Mouse (Mus musculus) embryonic facial prominence, embryonic 11.5 days (tissue): Measurements from ENCODE around the gene Ccr1. TPM values are rescaled to one million over a fixed set of nuclear protein-coding genes. Genes with fewer than 3 reads are reported as not detected.

Experiments
- ATAC-seq: fragments of 200-750 bp; cut with Nextera tagmentation; replicated peaks from 2 replicates; pipeline ENCODE4 v1.8.0; 2017; ENCODE audit warnings: low read depth; ENCODE audit not compliant: insufficient number of reproducible peaks, low FRiP score, low TSS enrichment
- DNase-seq: peaks from one replicate; pipeline ENCODE4 v3.0.0-alpha.2; 2015; ENCODE audit warnings: low spot score
- H3K27ac ChIP-seq: fragments of 300-500 bp; sonication (generic); replicated peaks from 2 replicates; pipeline ENCODE4 v1.5.1; 2014; ENCODE audit warnings: mild to moderate bottlenecking, low read depth, low read length, control low read depth
- H3K27me3 ChIP-seq: fragments of 300-500 bp; sonication (generic); 2 replicates; pipeline ENCODE4 v1.6.1; 2014; ENCODE audit warnings: mild to moderate bottlenecking, low read length, moderate library complexity, mixed read lengths; ENCODE audit not compliant: control insufficient read depth, insufficient read depth
- H3K36me3 ChIP-seq: fragments of 300-500 bp; sonication (generic); replicated peaks from 2 replicates; pipeline ENCODE4 v1.6.1; 2014; ENCODE audit warnings: low read depth, mild to moderate bottlenecking, low read length, moderate library complexity, mixed read lengths; ENCODE audit not compliant: control insufficient read depth, insufficient read depth
- H3K4me1 ChIP-seq: fragments of 300-500 bp; sonication (generic); 2 replicates; pipeline ENCODE4 v1.6.1; 2014; ENCODE audit warnings: low read length, mixed read lengths; ENCODE audit not compliant: control insufficient read depth, insufficient read depth
- H3K4me2 ChIP-seq: fragments of 300-500 bp; sonication (generic); 2 replicates; pipeline ENCODE4 v1.6.1; 2014; ENCODE audit warnings: low read depth, mild to moderate bottlenecking, control low read depth, low read length, moderate library complexity
- H3K4me3 ChIP-seq: fragments of 300-500 bp; sonication (generic); 2 replicates; pipeline ENCODE4 v1.5.1; 2014; ENCODE audit warnings: low read depth, low read length, control low read depth
- H3K9ac ChIP-seq: fragments of 300-500 bp; sonication (generic); replicated peaks from 2 replicates; pipeline ENCODE4 v1.6.1; 2014; ENCODE audit warnings: mild to moderate bottlenecking, control low read depth, low read length
- H3K9me3 ChIP-seq: fragments of 300-500 bp; sonication (generic); replicated peaks from 2 replicates; pipeline ENCODE4 v1.6.1; 2016; ENCODE audit warnings: mild to moderate bottlenecking, low read length, inconsistent platforms, mixed read lengths; ENCODE audit not compliant: control insufficient read depth
- WGBS: fragments of 180-500 bp; shearing (Covaris S2); extraction: QIAGEN DNeasy Blood & Tissue Kit; methylation state at CpG from one replicate; pipeline ENCODE4 v1.1.7; 2014; 5-methylcytosine and 5-hydroxymethylcytosine counted together
- polyA plus RNA-seq: library from polyadenylated mRNA; unstranded; fragments of >200 nt; fragmentation: Nextera tagmentation; extraction: Ambion mirVana; gene quantifications from 2 replicates; pipeline ENCODE4 v1.2.1, GENCODE M21; 2014

Gene Ccr1
- polyA plus RNA-seq, 1 experiment from 2014 or later: 0.98 TPM

DNA sequence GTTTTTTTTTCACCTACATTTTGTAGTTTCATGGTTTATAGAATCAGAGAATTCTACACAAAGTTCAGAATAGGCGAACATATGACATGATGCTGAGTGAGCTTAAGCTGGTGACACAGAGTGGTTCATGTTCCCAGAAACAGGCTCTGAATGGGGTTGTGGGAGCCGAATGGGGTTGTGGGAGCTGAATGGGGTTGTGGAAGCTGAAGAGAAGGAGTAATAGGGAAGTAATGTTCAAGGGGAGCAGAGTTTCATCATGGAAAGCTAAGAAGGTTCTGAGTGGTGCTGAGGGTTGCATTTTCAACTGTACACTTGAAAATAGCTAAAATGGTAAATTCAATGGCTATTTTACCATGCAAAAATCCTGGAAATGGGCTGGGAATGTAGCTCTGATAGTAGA lies 19.1 kb downstream of the Ccr1 start:
- H3K9me3 ChIP-seq: no peaks in the 10 kb centered on the region
- no peak overlapping the region for H3K27ac ChIP-seq
- ATAC-seq (no peak), DNase-seq (no peak)
- 84% methylated on average over 2 of the region's 2 CpGs for WGBS
- no peak overlapping the region for H3K9ac ChIP-seq
- no peak overlapping the region for H3K4me2 ChIP-seq
- H3K27me3 ChIP-seq: no peaks in the 10 kb centered on the region
- H3K36me3 ChIP-seq: no peaks in the 10 kb centered on the region
- H3K4me1 ChIP-seq: no peaks in the 10 kb centered on the region
- no peak overlapping the region for H3K4me3 ChIP-seq

DNA sequence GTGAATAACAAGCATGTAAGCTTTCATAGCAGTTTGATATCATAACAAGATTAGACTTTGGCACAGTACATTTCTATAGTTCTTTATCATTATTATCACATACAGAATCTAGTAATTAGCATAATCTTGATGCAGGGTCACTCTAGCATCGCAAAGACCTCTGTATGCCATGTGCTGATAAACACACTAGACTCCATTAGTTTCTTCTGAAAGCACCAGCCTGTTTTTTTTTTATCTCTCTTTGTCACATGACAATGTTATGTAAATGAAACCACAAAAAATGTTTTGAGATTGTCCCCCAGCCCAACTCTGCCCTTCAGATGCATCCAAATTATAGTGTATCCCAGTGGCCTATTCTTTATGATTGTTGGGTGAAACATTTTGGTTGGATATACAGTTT lies 20.7 kb downstream of the Ccr1 start:
- Histone ChIP-seq H3K4me3 (no peak overlapping the region), H3K9me3 (no peaks in the 10 kb centered on the region), H3K27me3 (no peaks in the 10 kb centered on the region), H3K4me1 (no peaks in the 10 kb centered on the region), H3K9ac (no peak overlapping the region), H3K36me3 (no peaks in the 10 kb centered on the region), H3K27ac (no peak overlapping the region), H3K4me2 (no peak overlapping the region)
- ATAC-seq (no peak), DNase-seq (no peak)
- 83% methylated on average over 1 of the region's 1 CpGs for WGBS

DNA sequence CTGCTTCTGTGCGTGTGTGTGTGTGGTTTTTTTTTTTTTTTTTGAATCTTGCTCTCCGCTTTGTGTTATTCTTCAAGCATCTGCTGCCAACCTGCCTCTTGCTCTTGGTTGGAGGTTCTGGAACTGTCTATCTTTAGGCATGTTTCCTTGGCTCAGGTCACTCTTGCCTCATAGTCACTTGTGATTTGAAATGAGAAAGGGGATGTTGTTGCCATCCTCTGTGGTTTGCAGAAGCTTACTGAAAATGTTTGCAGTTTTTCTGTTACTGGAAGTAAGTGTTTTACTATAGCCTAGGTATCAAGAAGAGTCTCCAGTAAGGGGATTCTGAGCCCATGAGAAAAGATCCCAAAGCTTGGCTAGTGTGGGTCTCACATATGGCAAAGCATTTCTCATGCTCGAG lies 26.5 kb downstream of the Ccr1 start:
- no peaks in the 10 kb centered on the region for H3K27me3 ChIP-seq
- H3K9me3 ChIP-seq: no peaks in the 10 kb centered on the region
- no peak overlapping the region for H3K9ac ChIP-seq
- no peak overlapping the region for H3K4me3 ChIP-seq
- no peak overlapping the region for H3K27ac ChIP-seq
- H3K36me3 ChIP-seq: no peaks in the 10 kb centered on the region
- WGBS: 91% methylated on average over 3 of the region's 3 CpGs
- H3K4me2 ChIP-seq: no peak overlapping the region
- ATAC-seq (no peak), DNase-seq (no peak)
- H3K4me1 ChIP-seq: no peaks in the 10 kb centered on the region

DNA sequence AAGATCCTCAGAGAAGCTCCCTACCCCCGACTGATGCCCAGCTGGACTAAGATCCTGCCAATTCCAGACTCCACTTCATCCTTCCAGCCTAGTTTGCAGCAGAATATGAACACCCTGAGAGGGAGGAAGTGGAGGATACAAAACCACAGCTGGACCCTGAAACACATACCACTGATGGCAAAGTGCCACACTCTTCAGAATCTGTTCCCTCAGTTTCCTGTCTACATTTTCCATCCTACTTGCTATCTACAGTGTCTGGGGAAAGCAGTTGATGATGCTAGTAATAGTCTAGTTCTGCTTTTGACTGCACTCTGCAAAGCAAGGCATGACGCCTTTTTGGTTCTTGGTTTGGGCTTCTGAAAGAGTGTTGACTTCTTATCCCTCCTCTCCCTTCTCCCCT lies 27.2 kb downstream of the Ccr1 start:
- no peak overlapping the region for H3K4me3 ChIP-seq
- DNase-seq (no peak), ATAC-seq (no peak)
- no peak overlapping the region for H3K4me2 ChIP-seq
- H3K9me3 ChIP-seq: no peaks in the 10 kb centered on the region
- no peaks in the 10 kb centered on the region for H3K36me3 ChIP-seq
- WGBS: 83% methylated on average over 2 of the region's 2 CpGs
- no peak overlapping the region for H3K9ac ChIP-seq
- H3K4me1 ChIP-seq: no peaks in the 10 kb centered on the region
- H3K27me3 ChIP-seq: no peaks in the 10 kb centered on the region
- no peak overlapping the region for H3K27ac ChIP-seq

DNA sequence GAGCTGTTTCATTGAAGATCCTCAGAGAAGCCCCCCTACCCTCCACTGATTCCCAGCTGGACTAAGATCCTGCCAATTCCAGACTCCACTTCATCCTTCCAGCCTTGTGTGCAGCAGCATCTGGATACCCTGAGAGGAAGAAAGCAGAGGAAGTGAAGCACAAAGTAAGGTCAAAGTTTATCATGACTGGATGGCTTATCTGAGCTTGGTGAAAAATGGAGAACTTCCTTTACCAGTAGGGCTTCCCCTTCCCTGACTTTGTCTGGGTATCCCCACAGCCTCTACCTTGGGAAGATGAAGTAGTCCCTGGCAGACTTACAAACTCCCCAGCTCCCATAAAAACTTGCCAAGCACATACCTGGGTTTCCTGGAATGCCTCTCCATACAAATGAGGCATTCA lies 27.9 kb downstream of the Ccr1 start:
- DNase-seq: no peak
- no peak overlapping the region for H3K4me3 ChIP-seq
- H3K9me3 ChIP-seq: no peaks in the 10 kb centered on the region
- ATAC-seq: no peak
- no peaks in the 10 kb centered on the region for H3K36me3 ChIP-seq
- H3K4me2 ChIP-seq: no peak overlapping the region
- H3K4me1 ChIP-seq: no peaks in the 10 kb centered on the region
- no peak overlapping the region for H3K9ac ChIP-seq
- H3K27ac ChIP-seq: no peak overlapping the region
- no peaks in the 10 kb centered on the region for H3K27me3 ChIP-seq

DNA sequence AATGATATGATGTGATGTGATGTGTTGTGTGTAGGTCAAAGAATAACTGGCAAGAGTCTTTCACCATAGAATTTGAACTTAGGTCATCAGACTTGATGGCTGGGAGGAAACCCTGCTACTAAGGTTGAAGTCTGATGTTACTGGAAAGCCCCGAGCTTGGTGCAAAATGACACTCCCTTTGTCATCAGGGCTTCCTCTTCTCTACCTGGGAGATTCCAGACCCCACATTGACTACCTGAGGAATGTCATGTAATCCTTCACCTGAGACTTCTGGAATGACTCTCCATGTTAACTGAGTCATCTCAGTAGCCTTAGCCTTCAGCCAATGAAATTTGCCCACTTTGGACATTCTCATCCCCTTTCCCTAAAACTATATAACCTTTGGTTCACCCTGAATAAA lies 28.3 kb downstream of the Ccr1 start:
- Histone ChIP-seq H3K27me3 (no peaks in the 10 kb centered on the region), H3K9me3 (no peaks in the 10 kb centered on the region), H3K4me1 (no peaks in the 10 kb centered on the region), H3K4me3 (no peak overlapping the region), H3K36me3 (no peaks in the 10 kb centered on the region), H3K27ac (no peak overlapping the region), H3K9ac (no peak overlapping the region), H3K4me2 (no peak overlapping the region)
- no peak for DNase-seq
- WGBS: 82% methylated on average over 1 of the region's 1 CpGs
- no peak for ATAC-seq

DNA sequence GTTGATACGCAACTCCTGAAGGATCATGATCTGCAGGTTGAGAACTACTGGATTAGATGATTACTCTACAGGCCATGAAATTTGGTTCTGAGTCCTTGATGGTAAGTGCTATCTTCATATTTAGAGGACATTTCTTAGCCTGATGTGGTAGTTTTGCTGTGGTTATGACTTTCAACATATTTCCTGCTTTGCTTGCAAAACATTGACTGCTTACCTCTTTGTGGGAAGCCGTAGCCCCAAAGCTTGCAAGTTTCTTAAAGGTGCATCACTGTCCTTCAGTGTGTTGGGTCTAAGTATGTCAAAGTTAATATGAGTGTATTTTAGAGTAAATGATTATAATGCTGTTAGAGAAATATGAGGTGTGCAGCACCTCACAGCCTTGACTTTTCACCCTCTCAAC lies 30.5 kb downstream of the Ccr1 start:
- no peaks in the 10 kb centered on the region for H3K9me3 ChIP-seq
- H3K4me1 ChIP-seq: no peaks in the 10 kb centered on the region
- H3K27me3 ChIP-seq: no peaks in the 10 kb centered on the region
- no peaks in the 10 kb centered on the region for H3K36me3 ChIP-seq
- no peak overlapping the region for H3K4me3 ChIP-seq
- H3K4me2 ChIP-seq: no peak overlapping the region
- no peak overlapping the region for H3K27ac ChIP-seq
- no peak overlapping the region for H3K9ac ChIP-seq
- DNase-seq (no peak), ATAC-seq (no peak)
- 90% methylated on average over 2 of the region's 2 CpGs for WGBS

GRCm38 (mm10) chr9:123936604-123937280 lies 31.8 kb downstream of the Ccr1 start:
- H3K27me3 ChIP-seq: no peaks in the 10 kb centered on the region
- no peaks in the 10 kb centered on the region for H3K9me3 ChIP-seq
- 88% methylated on average over 9 of the region's 9 CpGs for WGBS
- ATAC-seq: no peak
- no peak overlapping the region for H3K9ac ChIP-seq
- H3K4me2 ChIP-seq: no peak overlapping the region
- H3K4me3 ChIP-seq: no peak overlapping the region
- no peaks in the 10 kb centered on the region for H3K36me3 ChIP-seq
- H3K4me1 ChIP-seq: no peaks in the 10 kb centered on the region
- no peak overlapping the region for H3K27ac ChIP-seq
- no peak for DNase-seq
